Mouse (Mus musculus) neural tube, embryonic 14.5 days (tissue): ENCODE data around the gene Utp14a. TPM values are rescaled to one million over a fixed set of nuclear protein-coding genes. Genes with fewer than 3 reads are reported as not detected.
A peak's percentile ranks its signal among the peaks of the same experiment; 100 is the strongest.

ENCODE experiments used
- ATAC-seq: fragments of 200-750 bp; cut with Nextera tagmentation; 2 replicates; pipeline ENCODE4 v1.8.0; 2017; ENCODE audit warnings: low read depth, mild to moderate bottlenecking, moderate TSS enrichment, moderate library complexity
- H3K27ac ChIP-seq: fragments of 300-500 bp; sonication (generic); 2 replicates; pipeline ENCODE4 v1.5.1; 2014; ENCODE audit warnings: low read depth, mild to moderate bottlenecking, control low read depth, low read length, moderate library complexity, mixed read lengths
- H3K27me3 ChIP-seq: fragments of 300-500 bp; sonication (generic); 2 replicates; pipeline ENCODE4 v1.6.1; 2014; ENCODE audit warnings: low read length; ENCODE audit not compliant: control insufficient read depth, insufficient read depth
- H3K36me3 ChIP-seq: fragments of 300-500 bp; sonication (generic); 2 replicates; pipeline ENCODE4 v1.6.1; 2014; ENCODE audit warnings: low read length, mixed read lengths; ENCODE audit not compliant: control insufficient read depth, insufficient read depth
- H3K4me1 ChIP-seq: fragments of 300-500 bp; sonication (generic); 2 replicates; pipeline ENCODE4 v1.6.1; 2014; ENCODE audit warnings: low read length; ENCODE audit not compliant: control insufficient read depth, insufficient read depth
- H3K4me2 ChIP-seq: fragments of 300-500 bp; sonication (generic); 2 replicates; pipeline ENCODE4 v1.6.1; 2014; ENCODE audit warnings: mild to moderate bottlenecking, low read depth, low read length, control low read depth
- H3K4me3 ChIP-seq: fragments of 300-500 bp; sonication (generic); 2 replicates; pipeline ENCODE4 v1.5.1; 2014; ENCODE audit warnings: low read depth, low read length, control low read depth, mixed read lengths
- H3K9ac ChIP-seq: fragments of 300-500 bp; sonication (generic); replicated peaks from 2 replicates; pipeline ENCODE4 v1.6.1; 2014; ENCODE audit warnings: low read depth, mild to moderate bottlenecking, control low read depth, low read length, mixed read lengths
- H3K9me3 ChIP-seq: fragments of 300-500 bp; sonication (generic); 2 replicates; pipeline ENCODE4 v1.6.1; 2016; ENCODE audit warnings: low read length; ENCODE audit not compliant: control insufficient read depth
- WGBS: fragments of 180-500 bp; shearing (Covaris S2); extraction: QIAGEN DNeasy Blood & Tissue Kit; methylation state at CpG from one replicate; pipeline ENCODE4 v1.1.7; 2014; 5-methylcytosine and 5-hydroxymethylcytosine counted together
- polyA plus RNA-seq: library from polyadenylated mRNA; unstranded; fragments of >200 nt; fragmentation: Nextera tagmentation; extraction: Ambion mirVana; gene quantifications from 2 replicates; pipeline ENCODE4 v1.2.1, GENCODE M21; 2014

Utp14a gene
- polyA plus RNA-seq, 1 experiment from 2014 or later, result 15.9 TPM

DNA sequence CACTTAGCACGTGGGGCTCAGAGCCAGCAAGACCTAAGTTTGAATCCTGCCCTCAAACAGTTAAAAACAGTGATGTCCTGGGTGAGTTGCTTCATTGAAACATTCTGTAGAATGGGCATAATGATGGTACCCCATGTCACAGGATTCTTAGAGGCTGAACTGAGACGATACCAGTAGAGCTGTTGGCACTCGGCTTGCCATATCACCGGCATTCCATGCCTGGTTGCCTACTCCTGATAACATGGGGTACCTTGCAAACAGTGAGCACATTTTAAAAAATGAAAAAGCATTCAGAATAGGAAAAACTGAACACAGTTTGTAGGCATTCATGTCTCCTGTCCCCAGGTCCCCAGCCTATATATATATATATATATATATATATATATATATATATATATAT is 31.3 kb downstream of the Utp14a start:
- Histone ChIP-seq H3K27me3 (no peaks in the 10 kb centered on the region), H3K4me1 (no peaks in the 10 kb centered on the region), H3K9ac (no peak overlapping the region), H3K36me3 (no peaks in the 10 kb centered on the region), H3K4me3 (no peak overlapping the region), H3K27ac (no peak overlapping the region), H3K9me3 (no peaks in the 10 kb centered on the region), H3K4me2 (no peak overlapping the region)
- ATAC-seq, result no peak
- 76% methylated on average over 4 of the region's 4 CpGs for WGBS

DNA sequence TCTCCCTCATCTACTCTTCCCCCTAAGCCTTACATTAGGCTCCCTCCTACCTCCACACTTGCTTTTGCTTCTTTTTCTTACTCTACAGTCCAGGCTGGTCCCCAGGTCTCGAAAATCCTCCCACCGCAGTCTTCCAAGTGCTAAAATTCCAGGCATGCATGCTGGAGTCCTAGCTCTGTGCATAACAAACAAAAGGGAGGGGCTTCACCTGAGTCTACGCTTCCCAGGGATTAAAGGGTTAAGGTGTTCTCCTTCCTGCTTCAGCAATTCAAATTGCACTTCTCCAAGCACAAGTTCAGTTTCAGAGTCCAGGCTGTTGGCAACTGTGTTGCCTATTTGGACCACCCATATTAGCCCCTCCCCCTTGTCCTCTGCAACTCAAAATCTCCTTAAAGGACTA is 34.8 kb downstream of the Utp14a start:
- no peak overlapping the region for H3K4me2 ChIP-seq
- 38% methylated on average over 3 of the region's 3 CpGs for WGBS
- no peak overlapping the region for H3K9ac ChIP-seq
- no peak overlapping the region for H3K4me3 ChIP-seq
- ATAC-seq, result no peak
- no peaks in the 10 kb centered on the region for H3K9me3 ChIP-seq
- H3K36me3 ChIP-seq, result no peaks in the 10 kb centered on the region
- H3K4me1 ChIP-seq, result no peaks in the 10 kb centered on the region
- no peak overlapping the region for H3K27ac ChIP-seq
- no peaks in the 10 kb centered on the region for H3K27me3 ChIP-seq

GRCm38 (mm10) chrX:48305356-48305755 is 48.7 kb downstream of the Utp14a start:
- 83% methylated on average over 4 of the region's 4 CpGs for WGBS

GRCm38 (mm10) chrX:48310706-48311517 is 54.2 kb downstream of the Utp14a start:
- no peak overlapping the region; the same call in 1 of the 2 replicates for H3K4me3 ChIP-seq
- peak overlapping the region; percentile 34; the same call in 1 of the 2 replicates for H3K4me2 ChIP-seq
- no peak overlapping the region for H3K9ac ChIP-seq
- H3K27me3 ChIP-seq, result no peaks in the 10 kb centered on the region
- H3K27ac ChIP-seq, result no peak overlapping the region
- ATAC-seq, result peak; percentile 19; the same call in 1 of the 2 replicates
- H3K4me1 ChIP-seq, result no peaks in the 10 kb centered on the region
- 29% methylated on average over 26 of the region's 26 CpGs for WGBS
- H3K9me3 ChIP-seq, result no peaks in the 10 kb centered on the region
- no peaks in the 10 kb centered on the region for H3K36me3 ChIP-seq

More at GRCm38 (mm10) chrX:48305356-48305755, 48.7 kb downstream of the Utp14a start:
- H3K4me2 ChIP-seq, result no peak overlapping the region
- H3K4me1 ChIP-seq, result no peaks in the 10 kb centered on the region
- H3K9me3 ChIP-seq, result no peaks in the 10 kb centered on the region
- no peak overlapping the region for H3K9ac ChIP-seq
- H3K27ac ChIP-seq, result no peak overlapping the region
- no peaks in the 10 kb centered on the region for H3K36me3 ChIP-seq
- no peak for ATAC-seq
- H3K4me3 ChIP-seq, result no peak overlapping the region
- H3K27me3 ChIP-seq, result no peaks in the 10 kb centered on the region

- no peak overlapping the region for H3K4me2 ChIP-seq
- H3K27me3 ChIP-seq, result no peaks in the 10 kb centered on the region
- no peaks in the 10 kb centered on the region for H3K9me3 ChIP-seq
- no peak overlapping the region for H3K4me3 ChIP-seq
- H3K27ac ChIP-seq, result no peak overlapping the region
- no peaks in the 10 kb centered on the region for H3K4me1 ChIP-seq
- H3K36me3 ChIP-seq, result no peaks in the 10 kb centered on the region
- 83% methylated on average over 5 of the region's 5 CpGs for WGBS
- ATAC-seq, result no peak
- no peak overlapping the region for H3K9ac ChIP-seq
These were observed 55.1 kb downstream of the Utp14a start for GRCm38 (mm10) chrX:48311727-48312126.

DNA sequence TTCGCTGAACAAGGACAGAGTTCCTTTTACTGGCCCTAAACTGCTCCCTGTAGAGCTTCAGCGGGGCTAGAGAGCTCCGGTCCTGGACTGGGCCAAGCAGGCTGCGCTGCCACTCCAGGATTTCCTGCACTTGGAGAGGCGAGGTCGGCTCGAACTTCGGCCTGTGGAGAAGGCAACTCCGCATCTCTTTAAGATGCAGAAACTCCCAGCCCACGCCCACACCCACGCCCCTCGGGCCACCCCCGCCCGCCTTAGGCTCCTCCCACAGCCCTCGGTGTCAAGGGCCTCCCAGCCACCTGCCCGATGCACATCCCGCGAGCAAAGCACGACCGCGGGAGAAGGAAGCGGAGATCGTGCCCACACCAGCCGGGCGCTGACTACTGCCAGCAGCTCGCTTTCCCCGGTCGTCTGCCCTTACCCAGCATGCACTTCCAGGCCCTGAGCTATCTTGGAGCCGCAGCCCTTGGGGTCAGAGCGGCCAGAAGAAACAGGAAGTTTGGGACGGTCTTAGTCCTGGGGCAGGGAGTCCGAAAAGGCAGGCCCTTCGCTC is 57.9 kb downstream of the Utp14a start:
- H3K27me3 ChIP-seq, result no peaks in the 10 kb centered on the region
- peak overlapping the region; percentile 55 for H3K4me2 ChIP-seq
- peak; percentile 83 for ATAC-seq
- H3K9ac ChIP-seq, result peak overlapping the region; percentile 12; the same call in 1 of the 2 replicates
- H3K27ac ChIP-seq, result no peak overlapping the region
- no peaks in the 10 kb centered on the region for H3K9me3 ChIP-seq
- peak overlapping the region; percentile 29 for H3K4me3 ChIP-seq
- no peaks in the 10 kb centered on the region for H3K36me3 ChIP-seq
- WGBS, result 15% methylated on average over 26 of the region's 33 CpGs
- no peaks in the 10 kb centered on the region for H3K4me1 ChIP-seq

DNA sequence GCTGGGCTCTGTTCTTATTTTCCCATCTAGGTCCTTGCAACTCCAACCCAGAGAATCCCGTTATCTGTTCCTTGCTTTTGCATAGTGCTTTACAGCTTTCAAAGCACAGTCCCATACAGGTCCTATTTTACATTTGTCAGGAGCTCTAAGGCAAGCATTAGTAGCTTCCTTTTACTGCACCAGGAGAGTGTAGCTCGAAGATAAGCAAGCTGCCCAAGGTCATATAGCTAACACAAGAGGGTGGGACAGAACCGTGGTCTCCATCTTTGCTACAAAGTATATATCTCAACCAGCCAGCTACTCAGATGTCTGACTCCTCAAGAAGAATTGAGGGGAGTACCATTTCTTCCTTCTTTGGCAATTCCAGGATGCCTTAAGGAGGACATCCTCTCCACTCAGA is 60.8 kb downstream of the Utp14a start:
- Histone ChIP-seq H3K9me3 (no peaks in the 10 kb centered on the region), H3K36me3 (no peaks in the 10 kb centered on the region), H3K9ac (no peak overlapping the region), H3K27ac (no peak overlapping the region), H3K4me1 (no peaks in the 10 kb centered on the region), H3K27me3 (no peaks in the 10 kb centered on the region), H3K4me2 (no peak overlapping the region), H3K4me3 (no peak overlapping the region)
- WGBS, result 62% methylated on average over 3 of the region's 3 CpGs
- no peak for ATAC-seq

DNA sequence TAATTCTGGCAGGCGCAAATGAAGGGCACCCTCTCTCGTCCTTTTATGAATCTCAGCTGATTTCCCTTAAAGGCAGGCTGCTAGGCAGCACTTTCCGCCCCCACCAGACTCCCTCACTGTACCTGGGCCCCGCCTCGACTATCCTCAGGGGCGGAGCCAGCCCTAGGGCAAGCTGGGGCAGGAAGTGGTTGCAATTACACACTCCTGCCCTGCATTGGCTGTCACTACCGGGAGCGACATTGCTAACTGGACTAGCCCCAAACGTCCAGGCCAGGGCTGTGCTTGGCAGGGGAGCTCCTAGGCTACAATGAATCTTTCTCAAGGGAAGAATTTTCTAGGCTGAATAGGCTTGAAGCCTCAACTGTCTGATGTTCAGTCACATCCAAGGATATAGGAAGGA is 61.5 kb downstream of the Utp14a start:
- Histone ChIP-seq H3K4me3 (no peak overlapping the region), H3K27ac (no peak overlapping the region), H3K36me3 (no peaks in the 10 kb centered on the region), H3K4me2 (no peak overlapping the region), H3K4me1 (no peaks in the 10 kb centered on the region), H3K27me3 (no peaks in the 10 kb centered on the region), H3K9ac (no peak overlapping the region), H3K9me3 (no peaks in the 10 kb centered on the region)
- no peak for ATAC-seq
- WGBS, result 24% methylated on average over 9 of the region's 9 CpGs
